Mouse (Mus musculus): ENCODE data around the gene Sepsecs. TPM values are rescaled to one million over a fixed set of nuclear protein-coding genes. Genes with fewer than 3 reads are reported as not detected.

Gene Sepsecs
- polyA plus RNA-seq, 1 experiment: 6.3 TPM

GRCm38 (mm10) chr5:52652606-52653005 lies 16.9 kb downstream of the Sepsecs start:
- no peak for DNase-seq (ENCODE audit: low read depth, low spot score)

GRCm38 (mm10) chr5:52652086-52652485 lies 17.4 kb downstream of the Sepsecs start:
- WGBS: 84% methylated on average over 1 of the region's 1 CpGs
- no peak for DNase-seq (ENCODE audit: low read depth, low spot score)

More at GRCm38 (mm10) chr5:52652606-52653005, 16.9 kb downstream of the Sepsecs start:
- WGBS: 83% methylated on average over 7 of the region's 7 CpGs

- no peak for DNase-seq (ENCODE audit: low read depth, low spot score)
- WGBS: 62% methylated on average over 9 of the region's 9 CpGs
These were observed 25.3 kb downstream of the Sepsecs start for GRCm38 (mm10) chr5:52643947-52644840.

GRCm38 (mm10) chr5:52641736-52642135 lies 27.8 kb downstream of the Sepsecs start:
- 88% methylated on average over 6 of the region's 6 CpGs for WGBS
- DNase-seq (ENCODE audit: low read depth, low spot score): no peak

- WGBS: 84% methylated on average over 8 of the region's 8 CpGs
- DNase-seq (ENCODE audit: low read depth, low spot score): no peak
These were observed 30.6 kb downstream of the Sepsecs start for GRCm38 (mm10) chr5:52638916-52639315.

- 90% methylated on average over 7 of the region's 7 CpGs for WGBS
- no peak for DNase-seq (ENCODE audit: low read depth, low spot score)
These were observed 31.5 kb downstream of the Sepsecs start for GRCm38 (mm10) chr5:52638006-52638405.

GRCm38 (mm10) chr5:52636923-52637322 lies 32.6 kb downstream of the Sepsecs start:
- no peak for DNase-seq (ENCODE audit: low read depth, low spot score)
- 78% methylated on average over 6 of the region's 6 CpGs for WGBS

- 37% methylated on average over 11 of the region's 11 CpGs for WGBS
- no peak for DNase-seq (ENCODE audit: low read depth, low spot score)
These were observed 33.3 kb downstream of the Sepsecs start for GRCm38 (mm10) chr5:52636025-52636755.

GRCm38 (mm10) chr5:52634017-52634416 lies 35.5 kb downstream of the Sepsecs start:
- 24% methylated on average over 8 of the region's 8 CpGs for WGBS

GRCm38 (mm10) chr5:52630541-52630940 lies 39.0 kb downstream of the Sepsecs start:
- 92% methylated on average over 1 of the region's 1 CpGs for WGBS
- DNase-seq (ENCODE audit: low read depth, low spot score): no peak

More at GRCm38 (mm10) chr5:52634017-52634416, 35.5 kb downstream of the Sepsecs start:
- DNase-seq (ENCODE audit: low read depth, low spot score): no peak

- no peak for DNase-seq (ENCODE audit: low read depth, low spot score)
- 64% methylated on average over 6 of the region's 6 CpGs for WGBS
These were observed 40.3 kb downstream of the Sepsecs start for GRCm38 (mm10) chr5:52629214-52629613.

GRCm38 (mm10) chr5:52628783-52629182 lies 40.7 kb downstream of the Sepsecs start:
- WGBS: 78% methylated on average over 3 of the region's 3 CpGs
- no peak for DNase-seq (ENCODE audit: low read depth, low spot score)

GRCm38 (mm10) chr5:52627713-52628112 lies 41.8 kb downstream of the Sepsecs start:
- no peak for DNase-seq (ENCODE audit: low read depth, low spot score)
- WGBS: 89% methylated on average over 8 of the region's 8 CpGs

GRCm38 (mm10) chr5:52626092-52626491 lies 43.4 kb downstream of the Sepsecs start:
- WGBS: 25% methylated on average over 8 of the region's 8 CpGs

GRCm38 (mm10) chr5:52624956-52625355 lies 44.6 kb downstream of the Sepsecs start:
- WGBS: 39% methylated on average over 1 of the region's 1 CpGs
- no peak for DNase-seq (ENCODE audit: low read depth, low spot score)

More at GRCm38 (mm10) chr5:52626092-52626491, 43.4 kb downstream of the Sepsecs start:
- no peak for DNase-seq (ENCODE audit: low read depth, low spot score)

GRCm38 (mm10) chr5:52623099-52623498 lies 46.4 kb downstream of the Sepsecs start:
- no peak for DNase-seq (ENCODE audit: low read depth, low spot score)
- WGBS: 75% methylated on average over 2 of the region's 2 CpGs

- 6% methylated on average over 41 of the region's 41 CpGs for WGBS
- DNase-seq (ENCODE audit: low read depth, low spot score): no peak
These were observed 50.9 kb downstream of the Sepsecs start for GRCm38 (mm10) chr5:52618348-52619270.

- DNase-seq (ENCODE audit: low read depth, low spot score): no peak
- 68% methylated on average over 9 of the region's 9 CpGs for WGBS
These were observed 51.7 kb downstream of the Sepsecs start for GRCm38 (mm10) chr5:52617711-52618347.

- 46% methylated on average over 2 of the region's 2 CpGs for WGBS
- no peak for DNase-seq (ENCODE audit: low read depth, low spot score)
These were observed 53.0 kb downstream of the Sepsecs start for GRCm38 (mm10) chr5:52616549-52616948.
